Mouse (Mus musculus): ENCODE measurements around the gene Gm20696.

- TF ChIP-seq GATA1 (IDR thresholded peaks at IDR 0.05; ENCODE audit: borderline replicate concordance, low read length) (no peak), FLI1 (IDR thresholded peaks at IDR 0.05; ENCODE audit: low read length) (no peak)
Observed at GRCm38 (mm10) chr6:99344966-99345365, 321.6 kb downstream of the Gm20696 start.
